Mouse (Mus musculus): ENCODE data around the gene Tent5c. TPM values are rescaled to one million over a fixed set of nuclear protein-coding genes. Genes with fewer than 3 reads are reported as not detected.

Tent5c gene
- 3.1 and 3.2 TPM in 2 replicates for polyA plus RNA-seq (2015; fragmentation: Nextera tagmentation; extraction: Ambion mirVana)

DNA sequence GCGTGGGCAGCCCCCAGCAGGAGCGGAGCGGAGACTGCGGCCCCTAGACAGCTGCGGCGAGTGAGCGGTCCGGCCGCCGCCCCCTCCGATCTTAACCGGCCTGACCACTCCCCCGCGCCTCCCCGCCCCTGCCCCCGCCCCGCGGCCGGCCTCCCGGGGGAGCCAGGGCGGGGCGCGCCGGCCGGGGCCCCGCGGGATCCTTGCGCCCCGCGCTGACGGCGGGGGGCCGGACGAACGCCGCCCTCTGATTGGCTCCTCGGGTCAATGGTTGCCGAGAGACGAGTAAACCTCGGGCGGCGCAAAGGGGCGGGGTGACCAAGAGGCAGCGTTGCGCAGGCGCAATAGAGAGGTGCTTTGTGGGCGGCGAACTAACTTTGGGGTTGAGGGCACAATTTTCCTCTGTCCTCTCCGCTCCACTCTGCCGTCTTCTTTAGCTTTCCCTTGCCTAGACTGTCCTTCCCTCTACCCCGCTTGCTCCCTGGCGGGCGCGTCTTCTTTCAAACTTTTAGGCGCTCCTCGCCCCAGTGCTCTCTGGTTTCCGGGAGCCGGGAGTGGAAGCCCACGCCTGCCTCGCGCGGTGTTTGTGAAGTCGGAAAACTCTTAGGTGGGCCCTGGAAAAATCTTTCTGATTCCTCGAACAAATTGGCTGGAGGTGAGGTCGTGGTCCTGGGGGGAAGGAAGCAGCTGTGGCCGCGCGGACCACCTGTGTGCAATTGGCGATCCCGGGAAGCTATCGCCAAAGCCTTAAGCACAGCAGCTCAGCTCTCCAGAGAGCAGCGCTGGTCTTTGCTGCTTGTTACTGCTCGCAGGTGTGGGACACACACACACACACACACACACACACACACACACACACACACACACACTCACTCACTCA lies at the start of gene Tent5c:
Gene Tent5c (minus strand): TSS at position 192 of the 877 bp plus-strand sequence.
- H3K27ac ChIP-seq (replicated peaks) = no peak within 1 kb of the TSS
- H3K9ac ChIP-seq (replicated peaks) = peak within 1 kb of the TSS; percentile 47
- peaks cover 26% of the 10 kb centered on the region for H3K27me3 ChIP-seq
- no peaks in the 10 kb centered on the region for H3K9me3 ChIP-seq
- under 1% methylated on average over 60 of the region's 73 CpGs for WGBS
- H3K4me1 ChIP-seq = peaks cover 13% of the 10 kb centered on the region
- peak within 1 kb of the TSS; percentile 71 for H3K4me3 ChIP-seq
- H3K4me2 ChIP-seq (replicated peaks) = peak within 1 kb of the TSS; percentile 97
- no peaks in the 10 kb centered on the region for H3K36me3 ChIP-seq
- ATAC-seq (replicated peaks) = peak; percentile 91

DNA sequence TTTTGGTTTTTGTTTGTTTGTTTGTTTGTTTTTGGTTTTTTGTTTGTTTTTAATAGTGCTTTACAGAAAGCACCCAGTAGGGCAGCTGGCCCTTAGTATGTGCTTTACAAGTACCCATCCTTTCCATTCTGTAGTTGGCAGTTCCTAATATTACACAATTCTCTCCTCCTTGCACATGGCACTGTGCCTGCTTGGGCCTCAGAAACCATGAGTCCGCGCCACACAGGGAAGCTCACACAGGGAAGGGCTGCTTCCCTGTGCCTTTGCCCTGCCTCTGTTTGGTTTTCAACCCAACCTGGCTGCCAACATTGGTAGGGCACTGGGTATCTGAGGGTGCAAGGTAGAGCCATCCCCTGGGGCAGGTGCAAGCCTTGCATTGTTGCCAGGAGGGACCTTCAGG lies 47.6 kb upstream of the Tent5c start:
- no peak for ATAC-seq (replicated peaks)
- no peaks in the 10 kb centered on the region for H3K36me3 ChIP-seq
- H3K4me3 ChIP-seq = no peak overlapping the region
- H3K27ac ChIP-seq (replicated peaks) = no peak overlapping the region
- H3K4me2 ChIP-seq (replicated peaks) = no peak overlapping the region
- H3K27me3 ChIP-seq = no peaks in the 10 kb centered on the region
- WGBS = 98% methylated on average over 2 of the region's 2 CpGs
- no peaks in the 10 kb centered on the region for H3K4me1 ChIP-seq
- no peak overlapping the region for H3K9ac ChIP-seq (replicated peaks)
- H3K9me3 ChIP-seq = no peaks in the 10 kb centered on the region

DNA sequence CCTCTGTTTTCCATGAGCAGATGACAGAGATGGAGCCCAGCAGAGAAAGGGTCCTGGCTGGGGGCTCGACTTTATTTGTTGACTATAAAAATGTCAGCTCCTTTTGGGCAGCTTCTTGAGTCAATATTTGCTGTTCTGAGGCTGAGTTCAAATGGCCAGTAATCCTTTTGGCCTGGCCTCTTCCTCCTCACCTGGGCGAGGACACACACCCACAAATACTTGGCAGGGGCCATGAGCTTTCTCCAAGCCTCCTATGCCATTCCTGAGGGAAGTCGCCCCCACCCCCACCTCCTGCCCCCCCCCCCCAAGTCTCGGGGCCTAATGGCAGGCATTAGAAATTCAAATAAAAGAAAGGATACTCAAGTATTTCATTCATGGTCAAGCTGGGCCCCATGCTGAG lies 46.8 kb upstream of the Tent5c start:
- no peak overlapping the region for H3K27ac ChIP-seq (replicated peaks)
- ATAC-seq (replicated peaks) = no peak
- WGBS = 74% methylated on average over 4 of the region's 4 CpGs
- no peaks in the 10 kb centered on the region for H3K27me3 ChIP-seq
- no peaks in the 10 kb centered on the region for H3K36me3 ChIP-seq
- no peaks in the 10 kb centered on the region for H3K4me1 ChIP-seq
- H3K9me3 ChIP-seq = no peaks in the 10 kb centered on the region
- H3K4me3 ChIP-seq = no peak overlapping the region
- H3K4me2 ChIP-seq (replicated peaks) = no peak overlapping the region
- H3K9ac ChIP-seq (replicated peaks) = no peak overlapping the region

DNA sequence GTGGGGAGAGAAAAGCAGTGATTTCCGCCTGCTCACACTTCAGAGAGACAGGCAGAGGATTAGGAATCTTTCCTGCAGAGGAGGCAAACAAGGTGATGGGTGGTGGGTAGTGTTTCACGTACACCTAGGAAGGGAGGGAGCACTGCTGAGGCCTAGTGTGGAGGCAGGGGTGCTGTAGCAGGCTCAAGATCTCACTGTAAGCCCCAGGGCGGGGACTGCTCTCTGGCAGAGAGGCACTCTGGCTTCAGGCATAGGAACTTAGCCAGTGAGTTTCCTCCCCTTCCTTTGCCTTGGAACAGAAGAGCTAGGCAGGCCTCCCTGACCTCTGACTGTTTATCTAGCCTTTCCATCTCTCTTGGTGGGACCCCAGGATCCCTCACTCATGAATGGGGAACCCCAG lies 46.2 kb upstream of the Tent5c start:
- no peak overlapping the region for H3K27ac ChIP-seq (replicated peaks)
- H3K9me3 ChIP-seq = no peaks in the 10 kb centered on the region
- H3K4me1 ChIP-seq = no peaks in the 10 kb centered on the region
- H3K36me3 ChIP-seq = no peaks in the 10 kb centered on the region
- no peaks in the 10 kb centered on the region for H3K27me3 ChIP-seq
- WGBS = 59% methylated on average over 3 of the region's 3 CpGs
- no peak overlapping the region for H3K4me3 ChIP-seq
- H3K4me2 ChIP-seq (replicated peaks) = no peak overlapping the region
- no peak overlapping the region for H3K9ac ChIP-seq (replicated peaks)
- no peak for ATAC-seq (replicated peaks)

DNA sequence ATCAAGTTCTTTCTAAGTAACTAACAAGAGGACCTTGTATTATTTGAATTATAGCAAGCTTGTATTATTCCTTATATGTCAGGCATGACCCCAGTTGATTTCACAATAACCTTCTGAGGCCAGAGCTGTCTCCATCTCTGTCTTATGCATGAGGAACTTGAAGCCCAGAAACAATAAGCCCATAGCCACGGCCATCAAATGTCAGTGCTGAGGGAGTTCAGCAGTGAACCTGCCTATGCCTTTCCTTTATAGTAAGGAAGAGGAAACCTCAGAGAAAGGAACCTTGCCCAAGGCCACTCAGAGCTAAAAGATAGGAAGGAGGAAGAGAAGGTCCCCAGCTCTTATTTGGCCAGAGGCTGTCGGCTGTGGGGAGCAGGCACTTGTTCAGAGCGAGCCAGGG lies 45.3 kb upstream of the Tent5c start:
- H3K36me3 ChIP-seq = no peaks in the 10 kb centered on the region
- no peak overlapping the region for H3K27ac ChIP-seq (replicated peaks)
- no peak for ATAC-seq (replicated peaks)
- H3K4me2 ChIP-seq (replicated peaks) = no peak overlapping the region
- no peak overlapping the region for H3K9ac ChIP-seq (replicated peaks)
- 79% methylated on average over 3 of the region's 3 CpGs for WGBS
- H3K27me3 ChIP-seq = no peaks in the 10 kb centered on the region
- no peaks in the 10 kb centered on the region for H3K9me3 ChIP-seq
- no peak overlapping the region for H3K4me3 ChIP-seq
- no peaks in the 10 kb centered on the region for H3K4me1 ChIP-seq

DNA sequence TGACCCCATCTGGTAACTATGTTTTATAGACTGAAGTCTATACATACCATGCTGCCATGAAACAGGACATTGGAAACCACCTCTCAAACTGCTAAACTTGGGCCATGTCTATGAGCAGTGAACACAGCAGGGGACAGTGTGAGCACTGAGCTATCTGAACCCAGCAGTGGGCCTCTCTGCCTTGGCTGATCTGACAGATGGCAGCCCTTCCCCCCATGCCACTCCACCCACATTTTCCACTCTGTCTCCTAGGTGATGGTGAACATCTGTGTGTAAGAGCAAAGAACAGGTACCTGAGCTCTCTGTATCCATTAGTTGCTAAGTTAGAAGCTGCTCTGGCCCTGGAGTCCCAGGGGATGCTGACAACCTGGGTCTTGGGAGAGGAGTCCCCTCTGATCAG lies 44.3 kb upstream of the Tent5c start:
- H3K4me1 ChIP-seq = no peaks in the 10 kb centered on the region
- no peak overlapping the region for H3K4me2 ChIP-seq (replicated peaks)
- H3K9ac ChIP-seq (replicated peaks) = no peak overlapping the region
- H3K36me3 ChIP-seq = no peaks in the 10 kb centered on the region
- H3K4me3 ChIP-seq = no peak overlapping the region
- no peak overlapping the region for H3K27ac ChIP-seq (replicated peaks)
- no peaks in the 10 kb centered on the region for H3K27me3 ChIP-seq
- no peak for ATAC-seq (replicated peaks)
- no peaks in the 10 kb centered on the region for H3K9me3 ChIP-seq

DNA sequence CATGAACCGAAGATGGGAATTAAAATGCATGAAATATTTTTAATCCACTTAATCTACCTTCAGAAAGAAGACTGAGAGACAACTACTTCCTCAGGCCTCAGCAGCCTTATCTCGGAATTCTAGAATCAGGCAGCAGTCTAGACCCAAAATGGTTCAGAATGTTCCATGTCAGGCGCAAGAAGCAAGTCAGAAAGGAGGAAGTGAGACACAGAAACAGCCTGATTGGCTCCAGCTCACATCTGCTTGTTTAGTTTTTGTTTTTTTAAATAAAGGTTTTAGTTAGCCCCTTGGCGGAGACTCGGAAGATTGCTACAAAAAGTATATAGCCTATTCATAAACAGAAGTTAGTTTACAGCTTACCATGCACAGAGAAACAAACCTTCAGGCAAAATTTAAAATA lies 41.8 kb upstream of the Tent5c start:
- Histone ChIP-seq H3K9me3 (no peaks in the 10 kb centered on the region), H3K36me3 (no peaks in the 10 kb centered on the region), H3K27ac (replicated peaks) (no peak overlapping the region), H3K4me1 (no peaks in the 10 kb centered on the region), H3K4me2 (replicated peaks) (no peak overlapping the region), H3K27me3 (no peaks in the 10 kb centered on the region), H3K4me3 (no peak overlapping the region), H3K9ac (replicated peaks) (no peak overlapping the region)
- no peak for ATAC-seq (replicated peaks)
- WGBS = 91% methylated on average over 5 of the region's 5 CpGs

DNA sequence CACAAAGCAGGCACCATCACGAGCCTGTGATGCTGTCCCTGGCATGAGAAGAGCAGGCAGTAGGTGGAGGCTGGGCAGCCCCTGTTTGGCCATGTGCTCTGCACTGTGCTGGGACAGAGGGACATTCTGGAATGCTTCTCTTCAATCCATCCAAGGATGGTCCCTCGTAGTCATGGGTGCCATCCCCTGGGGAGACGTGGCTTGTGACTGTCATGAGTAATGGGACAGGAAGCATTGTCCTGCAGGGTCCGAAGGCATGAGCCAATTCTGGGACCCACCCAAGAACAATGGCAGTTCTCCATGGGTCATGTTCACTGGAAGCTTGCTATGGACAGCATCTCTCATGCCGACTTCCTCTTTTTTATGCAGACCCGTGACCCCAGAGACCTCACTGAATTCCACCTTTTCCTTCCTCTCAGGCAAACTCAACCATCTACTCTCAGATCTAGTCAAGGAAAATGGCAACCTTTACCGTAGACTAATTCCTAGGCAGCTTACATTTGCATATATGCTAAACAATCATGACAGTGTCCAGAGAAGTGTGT lies 41.2 kb upstream of the Tent5c start:
- no peak for ATAC-seq (replicated peaks)
- Histone ChIP-seq H3K4me2 (replicated peaks) (no peak overlapping the region), H3K9me3 (no peaks in the 10 kb centered on the region), H3K4me3 (no peak overlapping the region), H3K36me3 (no peaks in the 10 kb centered on the region), H3K27me3 (no peaks in the 10 kb centered on the region), H3K27ac (replicated peaks) (no peak overlapping the region), H3K9ac (replicated peaks) (no peak overlapping the region), H3K4me1 (no peaks in the 10 kb centered on the region)
- 91% methylated on average over 7 of the region's 7 CpGs for WGBS

DNA sequence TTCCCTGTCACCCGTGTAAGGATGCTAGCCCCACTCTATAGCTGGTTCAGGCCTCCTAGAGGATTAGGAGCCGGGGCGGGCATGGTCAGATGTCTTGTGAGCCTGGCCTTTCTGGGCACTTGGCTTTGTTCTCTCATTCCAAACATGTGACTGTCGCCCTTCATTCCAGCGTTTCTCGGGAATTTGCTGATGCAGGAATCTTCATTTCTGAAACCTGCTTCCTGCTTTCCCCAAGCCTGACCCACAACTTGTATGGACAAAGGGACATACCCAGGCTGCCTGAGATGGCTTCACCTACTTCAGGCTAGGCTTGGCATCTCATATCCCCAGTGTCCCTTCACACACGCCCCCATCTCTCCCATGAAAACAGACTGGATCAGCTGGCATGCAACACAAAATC lies 33.5 kb upstream of the Tent5c start:
- Histone ChIP-seq H3K9ac (replicated peaks) (no peak overlapping the region), H3K9me3 (no peaks in the 10 kb centered on the region), H3K4me2 (replicated peaks) (no peak overlapping the region), H3K4me3 (no peak overlapping the region), H3K4me1 (no peaks in the 10 kb centered on the region), H3K27me3 (no peaks in the 10 kb centered on the region), H3K36me3 (no peaks in the 10 kb centered on the region), H3K27ac (replicated peaks) (no peak overlapping the region)
- WGBS = 84% methylated on average over 7 of the region's 7 CpGs
- ATAC-seq (replicated peaks) = no peak

DNA sequence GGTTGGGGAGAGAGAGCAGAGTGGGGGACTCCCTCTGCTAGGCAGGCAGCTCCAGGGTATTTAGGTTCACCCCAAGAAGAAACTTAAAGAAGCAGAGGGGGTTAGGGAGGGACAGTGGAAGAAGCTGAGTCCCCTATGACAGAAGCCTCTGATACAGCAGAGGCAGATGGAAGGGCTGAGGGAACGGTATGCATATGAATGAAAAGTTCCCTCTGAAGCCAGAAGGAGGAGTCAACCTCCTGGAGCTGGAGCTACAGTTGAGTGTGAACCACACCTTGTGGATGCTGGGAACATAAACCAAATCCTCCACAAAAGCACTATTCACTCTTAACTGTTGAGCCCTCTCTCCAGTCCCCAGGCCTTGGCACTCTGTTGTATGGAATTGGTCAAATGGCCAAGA lies 32.5 kb upstream of the Tent5c start:
- no peaks in the 10 kb centered on the region for H3K36me3 ChIP-seq
- ATAC-seq (replicated peaks) = no peak
- H3K9me3 ChIP-seq = no peaks in the 10 kb centered on the region
- no peaks in the 10 kb centered on the region for H3K27me3 ChIP-seq
- no peak overlapping the region for H3K27ac ChIP-seq (replicated peaks)
- H3K4me2 ChIP-seq (replicated peaks) = no peak overlapping the region
- WGBS = 56% methylated on average over 1 of the region's 1 CpGs
- no peak overlapping the region for H3K9ac ChIP-seq (replicated peaks)
- H3K4me3 ChIP-seq = no peak overlapping the region
- no peaks in the 10 kb centered on the region for H3K4me1 ChIP-seq

DNA sequence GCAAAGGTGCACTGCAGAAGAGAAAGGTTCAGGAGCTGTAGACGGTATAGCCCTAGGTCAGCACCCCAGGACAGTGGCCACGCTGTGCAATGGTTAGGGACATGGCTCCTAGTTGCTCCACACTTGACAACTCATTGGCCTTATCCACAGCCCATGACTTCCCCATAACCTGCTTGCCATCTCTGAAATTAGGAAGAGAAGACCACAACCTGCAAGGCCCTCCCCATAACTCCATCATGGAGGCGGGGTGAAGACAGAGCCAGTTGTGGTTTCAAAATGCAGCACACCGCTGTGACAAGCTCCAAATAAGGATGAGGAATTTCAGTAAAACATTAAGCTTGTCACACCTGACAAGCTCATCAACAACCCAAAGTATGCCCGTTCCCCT lies 26.6 kb upstream of the Tent5c start:
- ATAC-seq (replicated peaks) = no peak
- Histone ChIP-seq H3K27me3 (no peaks in the 10 kb centered on the region), H3K4me1 (no peaks in the 10 kb centered on the region), H3K4me3 (no peak overlapping the region), H3K27ac (replicated peaks) (no peak overlapping the region), H3K9me3 (no peaks in the 10 kb centered on the region), H3K36me3 (no peaks in the 10 kb centered on the region), H3K9ac (replicated peaks) (no peak overlapping the region), H3K4me2 (replicated peaks) (no peak overlapping the region)
- 88% methylated on average over 5 of the region's 5 CpGs for WGBS

DNA sequence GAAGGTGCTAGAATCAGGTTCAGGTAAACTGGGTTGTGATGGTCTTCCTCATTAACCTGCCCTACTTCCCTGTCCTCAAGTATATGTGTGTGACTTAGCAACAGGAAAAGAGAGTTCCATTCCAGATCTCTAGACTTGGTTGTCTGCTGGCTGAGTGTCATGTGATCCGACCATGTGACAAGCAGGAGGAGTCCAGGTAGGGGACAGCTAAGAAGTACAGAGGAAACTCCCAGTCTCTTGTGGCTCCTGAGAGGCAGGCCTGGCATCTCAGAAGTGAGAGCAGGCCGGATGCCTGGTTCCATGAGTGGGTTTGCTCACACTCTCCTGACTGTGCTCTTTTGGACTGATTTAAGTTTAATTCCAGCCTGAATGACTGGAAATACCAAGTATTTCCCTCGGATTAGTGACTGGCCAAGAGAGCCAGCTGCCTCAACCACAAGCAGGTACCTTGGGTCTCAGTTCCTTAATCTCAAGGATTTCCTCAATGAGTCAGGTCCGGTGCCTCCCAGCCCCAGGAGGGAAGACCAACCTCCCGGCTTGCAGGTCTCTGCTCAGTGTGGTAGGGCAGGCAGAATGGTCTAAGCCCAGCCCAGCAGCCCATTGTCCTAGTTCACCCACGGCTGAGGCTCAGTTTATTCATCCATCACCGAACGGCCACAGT lies 26.1 kb upstream of the Tent5c start:
- no peak overlapping the region for H3K4me3 ChIP-seq
- no peak overlapping the region for H3K4me2 ChIP-seq (replicated peaks)
- 71% methylated on average over 8 of the region's 8 CpGs for WGBS
- no peak overlapping the region for H3K27ac ChIP-seq (replicated peaks)
- no peak overlapping the region for H3K9ac ChIP-seq (replicated peaks)
- H3K4me1 ChIP-seq = no peaks in the 10 kb centered on the region
- no peaks in the 10 kb centered on the region for H3K27me3 ChIP-seq
- no peaks in the 10 kb centered on the region for H3K36me3 ChIP-seq
- H3K9me3 ChIP-seq = no peaks in the 10 kb centered on the region
- no peak for ATAC-seq (replicated peaks)
